Mouse (Mus musculus) hindbrain, embryonic 12.5 days (tissue): ENCODE data around the gene Zfp784. TPM values are rescaled to one million over a fixed set of nuclear protein-coding genes. Genes with fewer than 3 reads are reported as not detected.
A peak's percentile ranks its signal among the peaks of the same experiment; 100 is the strongest.

ENCODE experiments used
- ATAC-seq: fragments of 200-750 bp; cut with Nextera tagmentation; 2 replicates; pipeline ENCODE4 v1.8.0; 2017; ENCODE audit warnings: moderate TSS enrichment; ENCODE audit not compliant: low FRiP score
- H3K27ac ChIP-seq: fragments of 300-500 bp; sonication (generic); 2 replicates; pipeline ENCODE4 v1.5.1; 2016; ENCODE audit warnings: mild to moderate bottlenecking
- H3K27me3 ChIP-seq: fragments of 300-500 bp; sonication (generic); 2 replicates; pipeline ENCODE4 v1.6.1; 2016; ENCODE audit warnings: mild to moderate bottlenecking
- H3K36me3 ChIP-seq: fragments of 300-500 bp; sonication (generic); 2 replicates; pipeline ENCODE4 v1.6.1; 2016; ENCODE audit warnings: mild to moderate bottlenecking
- H3K4me1 ChIP-seq: fragments of 300-500 bp; sonication (generic); 2 replicates; pipeline ENCODE4 v1.6.1; 2016
- H3K4me2 ChIP-seq: fragments of 300-500 bp; sonication (generic); replicated peaks from 2 replicates; pipeline ENCODE4 v1.6.1; 2016; ENCODE audit warnings: mild to moderate bottlenecking
- H3K4me3 ChIP-seq: fragments of 300-500 bp; sonication (generic); 2 replicates; pipeline ENCODE4 v1.5.1; 2016; ENCODE audit warnings: mild to moderate bottlenecking
- H3K9ac ChIP-seq: fragments of 300-500 bp; sonication (generic); 2 replicates; pipeline ENCODE4 v1.6.1; 2016; ENCODE audit warnings: mild to moderate bottlenecking, moderate library complexity
- H3K9me3 ChIP-seq: fragments of 300-500 bp; sonication (generic); replicated peaks from 2 replicates; pipeline ENCODE4 v1.6.1; 2016; ENCODE audit warnings: mild to moderate bottlenecking
- WGBS: fragments of 180-500 bp; shearing (Covaris S2); methylation state at CpG from one replicate; pipeline ENCODE4 v1.1.7; 2016; 5-methylcytosine and 5-hydroxymethylcytosine counted together
- polyA plus RNA-seq: library from polyadenylated mRNA; unstranded; fragments of >200 nt; fragmentation: Nextera tagmentation; extraction: Ambion mirVana; gene quantifications from 2 replicates; pipeline ENCODE4 v1.2.1, GENCODE M21; 2016

Zfp784 gene
- polyA plus RNA-seq, 1 experiment from 2014 or later, result 6.1 TPM

GRCm38 (mm10) chr7:5056651-5057263 is 18.5 kb upstream of the Zfp784 start:
- Histone ChIP-seq H3K9me3 (no peaks in the 10 kb centered on the region), H3K9ac (peak overlapping the region; percentile 78), H3K4me2 (peak overlapping the region; percentile 69), H3K36me3 (no peaks in the 10 kb centered on the region), H3K27ac (peak overlapping the region; percentile 35; the same call in 1 of the 2 replicates), H3K4me1 (peaks cover 47% of the 10 kb centered on the region), H3K4me3 (peak overlapping the region; percentile 49), H3K27me3 (peaks cover 73% of the 10 kb centered on the region)
- 1% methylated on average over 52 of the region's 55 CpGs for WGBS
- ATAC-seq, result no peak

GRCm38 (mm10) chr7:5053456-5054179 is 15.4 kb upstream of the Zfp784 start:
- no peaks in the 10 kb centered on the region for H3K9me3 ChIP-seq
- H3K4me3 ChIP-seq, result peak overlapping the region; percentile 81
- H3K4me1 ChIP-seq, result peaks cover 41% of the 10 kb centered on the region
- 10% methylated on average over 32 of the region's 32 CpGs for WGBS
- peak overlapping the region; percentile 82 for H3K4me2 ChIP-seq
- ATAC-seq, result no peak
- no peak overlapping the region for H3K27ac ChIP-seq
- peaks cover 67% of the 10 kb centered on the region for H3K27me3 ChIP-seq
- H3K36me3 ChIP-seq, result no peaks in the 10 kb centered on the region
- H3K9ac ChIP-seq, result peak overlapping the region; percentile 96

- H3K4me3 ChIP-seq, result peak overlapping the region; percentile 81
- peaks cover 60% of the 10 kb centered on the region for H3K27me3 ChIP-seq
- H3K36me3 ChIP-seq, result no peaks in the 10 kb centered on the region
- H3K9ac ChIP-seq, result peak overlapping the region; percentile 96
- H3K27ac ChIP-seq, result no peak overlapping the region
- peaks cover 41% of the 10 kb centered on the region for H3K4me1 ChIP-seq
- 3% methylated on average over 45 of the region's 45 CpGs for WGBS
- H3K4me2 ChIP-seq, result peak overlapping the region; percentile 82
- no peaks in the 10 kb centered on the region for H3K9me3 ChIP-seq
- no peak for ATAC-seq
Observed at GRCm38 (mm10) chr7:5052931-5053343, 14.7 kb upstream of the Zfp784 start.

- peaks cover 41% of the 10 kb centered on the region for H3K4me1 ChIP-seq
- no peak for ATAC-seq
- H3K4me3 ChIP-seq, result peak overlapping the region; percentile 81
- H3K9ac ChIP-seq, result peak overlapping the region; percentile 96
- WGBS, result 2% methylated on average over 9 of the region's 12 CpGs
- H3K36me3 ChIP-seq, result no peaks in the 10 kb centered on the region
- H3K27me3 ChIP-seq, result peaks cover 55% of the 10 kb centered on the region
- H3K9me3 ChIP-seq, result no peaks in the 10 kb centered on the region
- H3K27ac ChIP-seq, result no peak overlapping the region
- peak overlapping the region; percentile 82 for H3K4me2 ChIP-seq
Observed at GRCm38 (mm10) chr7:5052438-5052837, 14.2 kb upstream of the Zfp784 start.

GRCm38 (mm10) chr7:5051193-5052192 is 13.2 kb upstream of the Zfp784 start, which contains the start of gene Zfp580:
TSS of gene Zfp580 (plus strand) at chr7:5051538.
- WGBS, result 1% methylated on average over 64 of the region's 65 CpGs
- no peaks in the 10 kb centered on the region for H3K9me3 ChIP-seq
- peaks cover 46% of the 10 kb centered on the region for H3K27me3 ChIP-seq
- peak within 1 kb of the TSS; percentile 82 for H3K4me2 ChIP-seq
- H3K27ac ChIP-seq, result peak within 1 kb of the TSS; percentile 86
- peak; percentile 83 for ATAC-seq
- H3K36me3 ChIP-seq, result no peaks in the 10 kb centered on the region
- H3K9ac ChIP-seq, result peak within 1 kb of the TSS; percentile 96
- peaks cover 33% of the 10 kb centered on the region for H3K4me1 ChIP-seq
- peak within 1 kb of the TSS; percentile 81 for H3K4me3 ChIP-seq

- H3K27ac ChIP-seq, result no peak overlapping the region
- ATAC-seq, result no peak
- WGBS, result 37% methylated on average over 2 of the region's 2 CpGs
Observed at GRCm38 (mm10) chr7:5047313-5047712, 9.1 kb upstream of the Zfp784 start.

GRCm38 (mm10) chr7:5046112-5046511 is 7.9 kb upstream of the Zfp784 start:
- Histone ChIP-seq H3K27ac (no peak overlapping the region), H3K4me3 (no peak overlapping the region), H3K4me1 (peaks cover 7% of the 10 kb centered on the region; the same call in 1 of the 2 replicates), H3K36me3 (no peaks in the 10 kb centered on the region), H3K4me2 (no peak overlapping the region), H3K27me3 (no peaks in the 10 kb centered on the region), H3K9ac (no peak overlapping the region), H3K9me3 (no peaks in the 10 kb centered on the region)
- ATAC-seq, result no peak
- WGBS, result 65% methylated on average over 2 of the region's 2 CpGs

More at GRCm38 (mm10) chr7:5047313-5047712, 9.1 kb upstream of the Zfp784 start:
- H3K9ac ChIP-seq, result no peak overlapping the region
- H3K4me1 ChIP-seq, result peaks cover 11% of the 10 kb centered on the region
- peaks cover 5% of the 10 kb centered on the region for H3K27me3 ChIP-seq
- no peaks in the 10 kb centered on the region for H3K36me3 ChIP-seq
- H3K4me2 ChIP-seq, result no peak overlapping the region
- H3K9me3 ChIP-seq, result no peaks in the 10 kb centered on the region
- no peak overlapping the region for H3K4me3 ChIP-seq

- 80% methylated on average over 2 of the region's 2 CpGs for WGBS
- Histone ChIP-seq H3K9me3 (no peaks in the 10 kb centered on the region), H3K36me3 (no peaks in the 10 kb centered on the region), H3K27me3 (no peaks in the 10 kb centered on the region), H3K9ac (no peak overlapping the region), H3K27ac (no peak overlapping the region), H3K4me2 (no peak overlapping the region), H3K4me1 (no peaks in the 10 kb centered on the region), H3K4me3 (no peak overlapping the region)
- no peak for ATAC-seq
Observed at GRCm38 (mm10) chr7:5044981-5045380, 6.7 kb upstream of the Zfp784 start.

- H3K4me2 ChIP-seq, result peak overlapping the region; percentile 54
- H3K9ac ChIP-seq, result peak overlapping the region; percentile 73
- no peaks in the 10 kb centered on the region for H3K9me3 ChIP-seq
- H3K4me1 ChIP-seq, result peaks cover 12% of the 10 kb centered on the region; the same call in 1 of the 2 replicates
- peak overlapping the region; percentile 66 for H3K4me3 ChIP-seq
- H3K27ac ChIP-seq, result 0 out of 2 replicates have a peak overlapping the region, but pooled peaks have one; percentile 98
- H3K36me3 ChIP-seq, result peaks cover 22% of the 10 kb centered on the region
- ATAC-seq, result no peak
- 25% methylated on average over 5 of the region's 5 CpGs for WGBS
- H3K27me3 ChIP-seq, result no peaks in the 10 kb centered on the region
Observed at GRCm38 (mm10) chr7:5038940-5039339, 694 bp upstream of the Zfp784 start.

GRCm38 (mm10) chr7:5037467-5037866 is 779 bp downstream of the Zfp784 start:
- H3K27me3 ChIP-seq, result no peaks in the 10 kb centered on the region
- H3K9me3 ChIP-seq, result no peaks in the 10 kb centered on the region
- H3K9ac ChIP-seq, result no peak overlapping the region
- peaks cover 12% of the 10 kb centered on the region; the same call in 1 of the 2 replicates for H3K4me1 ChIP-seq
- H3K36me3 ChIP-seq, result peaks cover 37% of the 10 kb centered on the region
- H3K4me3 ChIP-seq, result peak overlapping the region; percentile 66
- ATAC-seq, result no peak
- WGBS, result 89% methylated on average over 8 of the region's 8 CpGs
- H3K27ac ChIP-seq, result 0 out of 2 replicates have a peak overlapping the region, but pooled peaks have one; percentile 98
- H3K4me2 ChIP-seq, result peak overlapping the region; percentile 54

GRCm38 (mm10) chr7:5037026-5037425 is 1.2 kb downstream of the Zfp784 start:
- Histone ChIP-seq H3K27me3 (no peaks in the 10 kb centered on the region), H3K9me3 (peaks cover 3% of the 10 kb centered on the region; the same call in 1 of the 2 replicates), H3K36me3 (peaks cover 41% of the 10 kb centered on the region), H3K9ac (no peak overlapping the region), H3K27ac (no peak overlapping the region; the same call in 1 of the 2 replicates), H3K4me1 (peaks cover 12% of the 10 kb centered on the region; the same call in 1 of the 2 replicates), H3K4me3 (no peak overlapping the region), H3K4me2 (no peak overlapping the region)
- no peak for ATAC-seq
- 93% methylated on average over 7 of the region's 7 CpGs for WGBS
